Mouse (Mus musculus): ENCODE results near the gene Ndc1.
"Not testable (repeated sequence)": the region's sequence is repeated elsewhere in the genome, so short reads cannot be mapped to it uniquely, and the experiment has no call there.

The Ndc1 gene

DNA sequence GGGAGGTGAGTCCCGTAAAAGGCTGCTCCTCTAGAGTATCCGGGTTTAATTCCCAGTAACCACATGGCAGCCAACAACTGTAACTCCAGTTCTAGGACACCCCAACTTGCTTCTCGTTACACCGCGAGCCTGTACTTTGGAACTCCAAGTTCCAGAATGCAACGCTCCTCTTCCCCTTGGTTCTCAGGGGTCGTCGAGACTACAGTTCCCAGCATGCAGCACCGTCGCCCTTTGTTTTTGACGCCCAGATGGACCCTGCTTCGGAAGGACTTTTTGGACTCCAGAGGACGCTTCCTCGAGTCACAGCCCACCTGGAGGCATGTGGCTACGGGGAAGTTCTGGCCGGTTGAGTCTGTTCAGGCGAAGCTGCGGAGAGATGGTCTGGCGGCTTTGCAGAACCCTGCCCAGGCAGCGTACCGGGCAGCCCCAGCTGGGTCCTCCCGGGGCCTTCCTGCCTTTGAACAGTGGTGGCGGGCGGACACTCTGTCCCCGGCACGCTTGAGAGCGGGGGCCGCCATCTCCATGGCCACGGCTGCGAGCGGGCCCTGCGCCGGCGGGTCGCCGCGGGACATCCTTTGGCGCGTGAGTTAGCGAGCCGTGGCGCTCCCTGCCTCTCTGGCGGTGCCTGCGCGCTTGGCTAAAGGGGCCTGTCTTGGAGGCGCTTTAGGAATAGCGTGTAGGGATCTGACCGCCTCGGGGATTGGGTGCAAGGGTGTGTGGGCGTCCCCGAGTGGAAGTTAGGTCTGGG lies at the start of gene Ndc1:
TSS of gene Ndc1 (plus strand) at position 218 of the 748 bp plus-strand sequence.
- peak; percentile 83 to 91 for DNase-seq

DNA sequence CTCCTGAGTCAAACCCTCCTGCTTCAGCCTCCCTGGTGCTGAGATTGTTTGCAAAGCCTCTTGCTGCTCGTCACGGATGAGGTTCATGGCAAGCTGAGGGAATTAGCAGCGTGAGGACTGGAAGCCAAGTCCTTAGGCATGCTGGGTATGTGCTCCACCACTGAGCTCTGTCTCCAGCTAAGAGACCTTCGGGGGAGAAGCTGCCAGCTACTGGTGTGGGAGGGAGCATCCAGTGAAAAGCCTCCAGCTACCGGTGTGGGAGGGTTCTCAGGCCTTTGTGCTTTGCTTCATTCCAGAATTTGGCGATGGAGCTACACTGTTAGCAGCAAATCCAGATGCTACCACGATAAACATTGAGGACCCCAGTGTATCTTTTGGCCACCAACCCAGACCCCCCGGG lies 48.9 kb upstream of the Ndc1 start:
- no peak for DNase-seq

DNA sequence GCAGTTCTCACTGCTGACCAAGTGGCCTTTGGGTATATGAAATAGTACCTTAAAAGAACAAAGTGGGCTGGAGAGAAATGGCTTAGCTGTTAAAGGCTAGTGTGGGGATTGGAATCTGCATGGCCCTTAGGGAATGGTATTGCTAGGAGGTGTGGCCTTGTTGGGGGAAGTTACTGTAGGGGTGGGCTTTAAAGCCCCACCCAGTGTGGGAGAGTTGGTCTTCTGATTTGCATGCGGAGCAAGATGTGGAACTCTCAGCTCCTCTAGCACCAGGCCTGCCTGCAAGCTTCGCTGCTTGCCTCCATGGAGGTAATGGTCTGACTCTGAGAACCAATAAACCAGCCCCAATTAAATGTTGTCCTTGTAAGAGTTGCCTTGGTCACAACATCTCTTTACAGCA lies 46.5 kb upstream of the Ndc1 start:
- DNase-seq: no peak

DNA sequence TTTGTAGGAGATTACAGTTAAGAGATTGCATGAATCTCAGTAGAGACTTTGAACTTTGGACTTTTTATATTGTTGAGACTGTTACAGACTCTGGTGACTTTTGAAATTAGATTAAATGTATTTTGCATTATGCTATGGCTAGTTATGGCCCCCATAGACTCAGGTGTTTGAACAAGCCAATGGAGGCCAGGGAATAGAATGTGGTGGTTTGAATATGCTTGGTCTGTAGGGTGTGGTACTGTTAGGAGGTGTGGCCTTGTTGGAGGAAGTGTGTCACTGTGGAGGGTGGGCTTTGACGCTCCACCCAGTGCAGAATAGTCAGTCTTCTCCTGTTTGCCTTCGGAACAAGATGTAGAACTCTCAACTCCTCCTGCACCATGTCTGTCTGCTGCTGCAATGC lies 44.5 kb upstream of the Ndc1 start:
- no peak for DNase-seq

DNA sequence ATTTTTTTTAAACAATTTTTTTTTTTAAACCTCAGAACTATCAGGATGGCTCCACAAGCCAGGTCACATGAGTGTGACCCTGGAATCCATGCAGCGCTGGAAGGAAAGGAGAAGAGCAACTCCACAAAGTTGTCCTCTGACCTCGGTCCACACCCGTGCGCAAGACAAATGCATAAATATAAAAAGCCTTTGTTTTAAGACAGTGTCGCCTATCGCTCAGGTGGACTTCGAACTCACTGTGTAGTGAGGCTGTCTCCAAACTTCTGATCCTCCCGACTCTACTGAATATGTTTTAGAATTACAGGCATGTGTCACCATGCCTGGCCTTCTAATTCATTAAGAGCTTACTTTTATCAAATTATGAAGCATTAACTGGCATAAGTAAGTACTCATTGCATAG lies 39.1 kb upstream of the Ndc1 start:
- no peak for DNase-seq

DNA sequence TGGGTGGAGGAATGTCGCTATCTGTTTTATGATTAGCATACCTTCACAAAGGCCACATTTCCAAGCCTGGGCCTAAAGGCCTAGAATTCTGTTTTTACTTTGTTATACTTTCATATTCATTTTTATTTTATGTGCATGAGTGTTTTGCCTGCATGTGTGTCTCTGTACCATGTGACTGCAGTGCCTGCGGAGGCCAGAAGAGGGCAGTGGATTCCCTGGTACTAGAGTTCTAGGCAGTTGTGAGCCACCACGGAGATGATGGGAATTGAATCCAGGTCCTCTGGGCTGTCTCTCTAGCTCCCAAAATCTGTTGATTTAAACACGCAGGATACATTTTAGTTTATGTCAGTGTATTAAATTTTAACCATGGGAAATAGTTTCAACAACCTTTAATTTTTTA lies 34.1 kb upstream of the Ndc1 start:
- DNase-seq: peak in 1 of 2 experiments; percentile 29

DNA sequence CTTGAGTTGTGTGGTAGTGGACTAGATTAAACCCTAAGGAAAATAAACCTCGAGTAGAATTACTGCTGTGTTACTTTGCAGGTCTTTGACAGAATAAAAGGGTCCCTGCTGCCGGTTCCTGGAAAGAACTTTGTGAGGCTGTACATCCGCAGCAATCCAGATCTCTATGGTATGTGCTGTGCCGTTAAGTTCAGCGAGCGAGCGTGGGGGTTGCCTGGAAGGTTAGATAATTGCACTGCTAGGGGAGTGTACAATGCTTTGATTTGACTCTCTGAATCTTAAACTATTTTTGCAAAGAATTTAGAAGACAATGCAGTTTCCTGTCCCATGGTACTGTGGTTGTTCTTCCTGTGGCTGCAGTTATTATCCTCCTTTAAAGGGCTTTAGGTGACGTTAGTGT lies 31.2 kb upstream of the Ndc1 start:
- DNase-seq: no peak

DNA sequence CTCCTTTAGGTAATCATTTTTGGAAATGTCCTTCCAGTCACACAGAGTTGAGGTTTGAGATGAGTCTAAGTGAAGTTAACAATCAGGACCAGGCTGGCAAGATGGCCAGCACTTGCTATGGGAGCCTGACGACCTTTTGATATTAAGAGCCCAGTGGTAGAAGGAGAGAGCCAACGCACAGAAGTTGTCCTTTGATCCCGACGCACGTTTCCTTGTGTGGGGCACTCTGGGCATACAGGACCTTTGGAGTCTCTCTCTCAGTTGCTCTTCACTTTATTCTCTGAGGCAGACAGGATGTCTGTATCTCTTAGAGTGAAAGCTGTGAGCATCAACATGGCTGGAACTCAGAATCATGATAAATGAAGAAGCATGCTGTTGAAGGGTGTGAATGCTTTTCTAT lies 30.1 kb upstream of the Ndc1 start:
- peak in 1 of 2 experiments; percentile 55 for DNase-seq

DNA sequence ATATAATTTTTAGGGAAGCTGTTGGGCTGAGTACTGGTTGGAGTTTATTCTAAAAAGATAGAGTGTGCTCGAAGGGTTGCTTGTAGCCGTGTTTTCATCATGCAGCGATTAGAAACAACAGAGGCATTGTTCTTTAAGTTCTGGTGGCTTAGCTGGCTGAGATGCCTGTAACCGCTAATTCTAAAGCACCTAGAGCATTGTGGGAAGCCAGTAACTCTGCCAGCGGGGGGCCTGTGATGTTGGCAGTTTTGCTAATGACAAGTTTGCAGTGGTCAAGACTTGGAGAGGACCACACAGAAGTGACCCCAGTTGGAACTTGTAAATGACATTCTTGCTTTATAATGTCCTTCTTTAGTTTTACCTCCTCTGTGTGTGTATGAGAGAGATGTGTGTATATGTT lies 26.2 kb upstream of the Ndc1 start:
- no peak for DNase-seq

DNA sequence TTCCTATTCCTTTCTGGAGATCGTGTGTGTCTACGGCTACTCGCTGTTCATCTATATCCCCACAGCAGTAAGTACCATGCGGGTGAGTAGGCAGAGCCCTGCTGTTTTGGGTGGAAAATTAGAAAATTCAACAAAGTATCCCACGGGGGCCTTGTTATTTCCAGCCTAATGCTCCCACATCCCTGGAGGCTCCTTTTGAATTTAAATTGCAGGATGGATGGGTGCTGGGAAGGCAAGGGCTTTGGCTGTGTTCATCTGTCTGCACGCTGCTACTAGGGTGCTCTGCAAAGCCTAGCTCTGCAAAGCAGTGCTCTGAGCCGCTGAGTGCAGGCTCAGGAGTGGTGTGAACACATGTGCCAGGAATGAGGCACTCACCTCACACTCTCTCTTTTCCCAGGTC lies 23.0 kb upstream of the Ndc1 start:
- no peak for DNase-seq

DNA sequence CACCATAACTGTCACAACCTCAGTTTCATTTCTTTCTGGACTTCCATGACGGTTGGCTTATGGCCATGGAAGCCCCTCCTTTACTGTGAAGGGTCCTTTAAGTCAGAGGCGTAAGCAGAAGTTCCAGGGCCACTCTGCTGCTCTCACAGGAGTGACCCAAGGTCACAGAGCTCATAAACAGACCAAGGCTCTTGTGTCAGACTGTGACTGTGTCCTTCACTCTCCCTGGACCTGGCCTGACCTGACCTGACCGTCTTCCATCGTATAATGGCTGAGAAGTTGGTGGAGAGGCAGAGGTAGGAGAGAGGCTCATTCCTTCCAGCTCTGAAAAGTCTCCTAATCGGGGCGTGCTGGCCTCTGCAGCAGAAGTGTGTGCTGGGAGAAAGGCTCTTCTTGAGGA lies 20.4 kb upstream of the Ndc1 start:
- DNase-seq: no peak

DNA sequence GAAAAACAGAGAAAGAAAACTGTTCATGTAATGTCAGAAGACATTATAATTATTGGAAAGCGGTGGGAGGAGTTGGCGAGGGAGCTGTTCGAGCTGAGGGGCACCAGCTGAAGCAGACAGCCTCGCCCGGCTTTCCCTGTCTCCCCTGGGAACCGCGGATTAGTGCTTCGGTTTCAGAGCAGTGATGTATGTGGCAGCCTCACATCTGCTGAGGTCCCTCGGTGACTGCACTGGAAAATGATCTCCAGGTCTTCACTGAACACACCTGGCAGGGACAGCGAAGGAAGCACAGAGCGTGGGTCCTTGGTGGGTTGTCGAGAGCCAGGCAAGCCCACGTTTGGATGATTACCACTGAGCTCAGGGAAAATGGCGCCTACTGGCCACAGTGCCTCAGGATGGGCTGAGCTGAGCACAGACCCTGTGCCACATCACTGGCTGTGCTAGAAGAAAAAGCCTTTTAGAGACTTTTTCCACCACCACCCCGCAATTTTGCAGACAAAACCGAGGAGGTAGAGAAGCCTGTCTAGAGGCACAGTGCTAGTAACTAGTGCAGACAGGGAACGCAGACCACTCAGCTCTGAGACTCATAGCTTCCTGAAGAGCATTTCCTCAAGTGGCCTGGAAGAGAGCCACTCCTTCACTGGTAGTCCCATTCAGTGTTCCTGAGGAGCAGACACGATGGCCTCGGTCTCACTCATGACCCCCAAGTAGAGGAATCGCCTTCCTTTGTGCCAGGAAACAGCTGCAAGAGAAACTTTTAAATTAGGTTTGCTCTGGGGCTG lies 18.9 kb upstream of the Ndc1 start:
- no peak for DNase-seq

DNA sequence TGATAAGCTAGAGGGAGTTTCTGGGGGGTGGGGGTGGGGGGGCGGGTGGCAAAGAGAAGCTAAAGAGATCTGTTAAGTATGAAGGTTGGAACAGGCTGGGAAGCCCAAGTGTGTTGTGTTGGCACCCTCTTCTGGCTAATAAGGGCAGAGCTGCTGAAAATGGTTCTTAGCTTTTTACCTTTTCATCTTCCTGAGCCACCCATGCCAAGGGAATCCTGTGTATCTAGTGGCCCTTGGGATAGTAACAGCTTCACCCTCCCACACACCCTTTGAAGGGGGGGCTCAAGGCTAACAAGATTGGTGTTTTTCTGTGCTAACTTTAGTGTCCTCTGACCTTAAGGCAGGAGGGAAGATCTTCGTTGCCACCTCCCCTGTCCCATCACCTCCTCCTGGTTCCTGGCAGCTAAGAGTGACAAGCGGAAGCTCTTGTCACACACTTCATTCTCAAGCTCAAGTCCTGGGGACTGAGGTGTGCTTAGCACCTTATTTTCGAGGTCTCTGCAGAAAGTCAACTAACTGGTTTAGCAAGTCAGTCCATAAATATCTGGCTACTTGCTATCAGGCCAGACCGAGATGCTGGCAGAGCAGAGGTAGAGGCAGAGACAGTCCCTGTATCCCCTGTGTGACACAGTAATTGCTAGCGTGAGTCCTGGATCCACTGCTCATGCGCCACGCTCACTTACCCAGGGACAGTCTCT lies 18.1 kb upstream of the Ndc1 start:
- peak; percentile 49 to 52 for DNase-seq

DNA sequence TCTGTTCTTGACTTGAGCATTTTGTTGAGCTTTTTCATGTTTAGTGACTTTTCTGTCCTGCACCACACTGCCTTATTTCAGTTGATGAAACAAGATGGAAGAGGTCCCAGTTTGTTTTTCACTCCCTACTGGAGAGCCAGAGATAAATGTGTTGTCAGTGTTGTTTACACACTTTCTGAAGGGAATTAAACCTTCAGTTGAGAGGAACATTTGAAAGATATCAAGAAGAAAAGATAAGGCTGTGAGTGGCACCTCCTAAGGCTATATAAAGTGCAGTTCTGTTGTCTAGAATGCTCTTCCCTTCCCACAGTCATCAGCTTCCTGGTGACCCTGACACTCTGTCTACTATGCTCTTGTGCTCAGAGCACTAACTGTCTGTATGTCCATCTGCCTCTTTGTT lies 16.2 kb upstream of the Ndc1 start:
- no peak for DNase-seq

DNA sequence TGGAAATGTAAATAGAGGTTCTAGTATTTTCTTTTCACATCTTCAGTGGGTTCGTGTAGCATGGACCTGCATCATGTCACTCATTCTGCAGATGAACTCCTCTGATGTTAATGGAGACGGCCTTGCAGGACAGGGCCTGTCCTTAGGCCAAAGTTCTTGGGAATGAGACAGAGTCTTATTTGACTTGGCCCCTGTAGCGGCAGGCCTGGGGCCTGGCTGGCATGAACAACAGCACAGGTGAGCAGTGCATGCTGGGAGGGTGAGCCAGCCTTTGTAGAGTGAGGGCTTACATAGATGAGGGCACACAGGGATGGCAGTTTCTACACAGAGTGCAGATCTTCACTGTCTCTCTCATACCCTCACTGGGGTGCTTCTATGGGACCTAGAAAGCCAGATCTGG lies 14.0 kb upstream of the Ndc1 start:
- peak; percentile 28 to 78 for DNase-seq

DNA sequence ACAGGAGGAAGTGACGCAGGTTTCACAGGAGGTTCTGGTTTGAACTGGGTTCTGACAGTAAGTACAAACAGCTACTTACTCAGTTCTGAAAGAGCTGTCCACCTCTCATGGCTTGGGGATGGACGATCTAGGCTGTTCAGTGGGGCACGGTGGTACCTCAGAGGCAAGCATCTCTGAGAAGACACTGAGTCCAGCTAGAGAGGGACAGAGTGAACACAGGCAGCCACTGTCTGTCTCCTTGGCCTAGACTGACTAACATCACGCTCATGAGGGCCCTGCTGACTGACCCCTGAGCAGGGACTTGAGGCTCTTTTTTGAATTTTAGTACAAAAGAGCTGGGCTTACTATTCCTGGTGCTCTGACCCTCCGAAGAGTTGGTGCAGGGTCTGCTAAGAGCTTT lies 13.5 kb upstream of the Ndc1 start:
- no peak for DNase-seq

DNA sequence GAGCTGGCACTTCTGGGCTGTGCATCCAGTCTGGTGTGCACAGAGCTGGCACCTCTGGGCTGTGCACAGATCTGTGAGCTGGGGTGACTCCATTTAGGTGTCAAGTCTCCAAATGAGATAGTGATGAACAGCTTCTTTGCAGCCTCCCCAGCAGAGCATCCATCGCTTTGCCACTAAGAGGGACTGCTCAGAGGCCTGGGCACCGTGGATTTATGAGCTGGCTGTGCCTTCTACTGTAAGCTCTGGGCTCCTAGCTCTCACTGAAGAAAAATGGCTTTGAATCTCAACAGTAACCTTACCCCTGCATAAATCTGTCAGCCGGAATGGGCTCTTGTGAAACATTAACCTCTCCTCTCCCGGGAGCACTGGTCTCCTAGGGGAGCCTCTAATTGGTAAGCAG lies 13.0 kb upstream of the Ndc1 start:
- DNase-seq: peak in 1 of 2 experiments; percentile 31

DNA sequence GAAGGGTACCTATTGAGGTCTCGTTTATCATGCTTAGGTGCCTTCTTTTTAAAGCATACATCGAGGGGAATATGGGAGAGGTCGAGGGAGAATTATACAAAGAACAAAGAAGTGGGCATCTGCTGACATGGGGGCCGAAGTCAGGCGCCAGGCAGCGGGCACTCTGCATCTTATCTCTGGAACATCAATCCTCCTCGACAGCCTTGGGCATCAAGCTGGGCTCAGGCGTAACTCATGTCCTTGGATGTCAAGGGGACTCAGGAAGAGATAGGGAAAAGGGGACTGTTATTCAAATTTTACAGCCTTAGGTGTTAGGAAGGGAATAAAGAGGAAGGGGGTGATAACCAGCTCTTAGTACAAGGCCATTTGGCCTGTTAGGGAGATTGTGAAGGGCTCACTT lies 10.4 kb upstream of the Ndc1 start:
- not testable (repeated sequence) for DNase-seq

DNA sequence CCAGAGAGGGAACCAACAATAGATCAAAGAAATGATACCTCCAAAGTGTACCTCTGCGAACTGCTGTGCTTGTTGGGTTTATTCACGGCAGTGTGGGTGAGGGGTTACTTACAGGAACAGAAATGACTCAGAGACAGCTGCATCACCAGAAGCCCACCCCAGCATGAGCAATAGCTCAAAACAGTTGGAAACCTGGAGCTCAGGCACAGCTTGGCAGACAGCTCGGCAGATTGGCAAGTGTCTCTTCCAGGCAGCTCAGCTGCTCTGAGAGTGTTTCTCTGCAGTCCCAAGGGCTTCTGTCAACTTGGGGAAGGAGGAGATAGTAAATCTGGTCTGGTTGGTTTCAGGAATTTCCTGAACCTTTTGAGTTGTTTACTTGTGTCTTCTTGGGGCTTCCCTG lies 9.1 kb upstream of the Ndc1 start:
- no peak for DNase-seq

DNA sequence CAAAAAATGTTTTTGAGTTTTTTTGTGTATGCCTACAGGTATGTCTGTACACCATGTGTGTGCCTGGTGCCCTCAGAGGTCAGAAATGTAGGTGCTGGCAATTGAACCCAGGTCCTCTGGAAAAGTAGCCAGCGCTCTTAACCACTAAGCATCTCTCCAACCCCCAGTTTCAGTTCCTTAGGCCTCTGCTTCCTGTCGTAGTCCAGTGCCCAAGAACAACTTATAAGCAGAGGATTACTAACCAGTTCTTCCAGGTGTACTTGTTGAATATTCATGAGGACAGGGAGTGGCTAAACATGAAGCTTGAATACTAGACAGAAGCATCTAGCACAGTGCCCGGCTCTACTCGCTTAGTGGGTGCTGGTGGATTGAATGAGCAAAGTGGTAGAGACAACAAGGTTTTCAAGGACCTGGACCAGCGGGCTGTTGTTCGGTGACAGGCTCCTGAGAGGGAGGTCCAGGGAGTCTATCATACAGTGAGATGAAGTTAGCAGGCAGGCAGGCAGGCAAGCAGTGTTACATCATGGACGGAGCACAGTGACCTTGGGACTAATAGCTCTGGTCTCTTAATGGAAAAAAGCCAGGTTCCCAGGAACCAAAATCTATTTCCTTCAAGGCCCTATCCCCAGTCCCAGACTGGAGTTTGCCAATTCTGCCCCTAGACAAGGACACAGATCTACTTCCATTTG lies 7.0 kb upstream of the Ndc1 start:
- peak in 1 of 2 experiments; percentile 11 for DNase-seq

DNA sequence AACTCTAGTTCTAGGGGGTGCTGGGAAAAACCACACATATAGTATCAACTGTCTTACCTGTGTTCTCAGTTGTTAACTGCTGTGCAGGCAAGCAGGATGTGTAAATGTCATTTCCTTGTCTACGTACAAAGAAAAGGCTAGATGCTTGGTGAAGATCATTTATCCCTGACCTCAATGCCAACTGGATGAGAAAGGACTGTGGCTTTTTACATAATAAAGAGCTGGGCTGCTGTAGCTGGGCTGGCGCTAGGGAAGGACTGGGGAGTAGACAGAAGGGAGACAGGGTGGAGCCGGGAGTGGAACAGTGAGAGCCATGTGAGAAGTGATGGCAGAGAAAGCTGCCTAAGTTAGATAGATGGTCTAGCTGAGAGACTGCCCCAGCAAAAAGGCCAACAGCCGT lies 4.8 kb upstream of the Ndc1 start:
- DNase-seq: no peak

DNA sequence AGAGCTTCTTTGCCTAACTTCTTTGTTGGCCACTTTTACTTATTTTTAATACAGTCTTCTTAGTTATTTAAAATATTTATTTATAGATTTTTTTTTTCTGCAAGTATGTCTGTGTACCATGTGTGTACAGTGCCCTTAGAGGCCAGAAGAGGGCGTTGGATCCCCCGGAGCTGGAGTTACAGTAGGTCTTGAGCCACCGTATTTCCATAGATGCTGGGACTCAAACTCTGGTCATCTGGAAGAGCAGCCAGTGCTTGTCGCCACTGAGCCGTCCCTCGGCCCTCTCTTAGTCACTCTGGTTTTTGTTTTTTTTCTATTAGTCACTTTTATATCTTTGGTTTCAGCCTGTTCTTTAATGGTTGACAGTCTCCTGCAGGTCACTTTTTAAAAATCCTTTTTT lies 4.0 kb upstream of the Ndc1 start:
- DNase-seq: no peak

DNA sequence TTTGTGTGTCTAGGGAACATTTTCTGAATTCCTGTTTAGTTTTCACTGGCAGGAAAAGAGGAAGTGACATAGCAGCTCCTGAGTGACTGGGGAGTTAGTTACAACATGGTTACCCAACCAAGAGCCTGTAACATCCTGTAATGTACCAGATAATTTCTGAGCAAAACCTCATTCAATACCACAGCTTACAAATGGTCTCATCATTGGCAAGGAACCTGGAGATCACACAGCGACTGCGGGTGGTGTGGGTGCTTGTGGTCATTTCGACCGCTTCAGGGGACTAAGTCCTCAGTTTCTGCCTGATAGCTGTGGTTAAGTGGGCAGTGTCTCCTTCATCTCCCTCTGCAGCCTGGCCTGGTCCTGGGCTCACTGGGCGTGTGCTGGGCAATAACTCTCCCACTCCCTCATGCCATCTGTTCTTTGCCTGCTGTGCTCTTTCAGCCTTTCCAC lies 3.4 kb upstream of the Ndc1 start:
- no peak for DNase-seq
